Mouse (Mus musculus) midbrain, embryonic 14.5 days (tissue): ENCODE results near the gene Tlx3. TPM values are rescaled to one million over a fixed set of nuclear protein-coding genes. Genes with fewer than 3 reads are reported as not detected.

ENCODE experiments used
- ATAC-seq: fragments of 200-750 bp; cut with Nextera tagmentation; 2 replicates; pipeline ENCODE4 v1.8.0; 2017; ENCODE audit warnings: moderate number of reproducible peaks, moderate library complexity; ENCODE audit not compliant: low FRiP score, low TSS enrichment
- DNase-seq: peaks from one replicate; pipeline ENCODE4 v3.0.0-alpha.2; 2015
- H3K27ac ChIP-seq: fragments of 300-500 bp; sonication (generic); replicated peaks from 2 replicates; pipeline ENCODE4 v1.5.1; 2014; ENCODE audit warnings: mild to moderate bottlenecking, low read depth, low read length, moderate library complexity
- H3K27me3 ChIP-seq: fragments of 300-500 bp; sonication (generic); 2 replicates; pipeline ENCODE4 v1.6.1; 2014; ENCODE audit warnings: low read length, control low read depth, mixed read lengths; ENCODE audit not compliant: control insufficient read depth, insufficient read depth
- H3K36me3 ChIP-seq: fragments of 300-500 bp; sonication (generic); 2 replicates; pipeline ENCODE4 v1.6.1; 2014; ENCODE audit warnings: low read length, control low read depth; ENCODE audit not compliant: control insufficient read depth, insufficient read depth
- H3K4me1 ChIP-seq: fragments of 300-500 bp; sonication (generic); 2 replicates; pipeline ENCODE4 v1.6.1; 2014; ENCODE audit warnings: mild to moderate bottlenecking, antibody characterized with exemption, low read length, control low read depth; ENCODE audit not compliant: control insufficient read depth, insufficient read depth
- H3K4me2 ChIP-seq: fragments of 300-500 bp; sonication (generic); 2 replicates; pipeline ENCODE4 v1.6.1; 2014; ENCODE audit warnings: mild to moderate bottlenecking, low read length, moderate library complexity
- H3K4me3 ChIP-seq: fragments of 300-500 bp; sonication (generic); replicated peaks from 2 replicates; pipeline ENCODE4 v1.5.1; 2014; ENCODE audit warnings: low read depth, low read length
- H3K9ac ChIP-seq: fragments of 300-500 bp; sonication (generic); replicated peaks from 2 replicates; pipeline ENCODE4 v1.6.1; 2014; ENCODE audit warnings: mild to moderate bottlenecking, low read length, moderate library complexity
- H3K9me3 ChIP-seq: fragments of 300-500 bp; sonication (generic); 2 replicates; pipeline ENCODE4 v1.6.1; 2016; ENCODE audit warnings: low read length, control low read depth, mixed read lengths; ENCODE audit not compliant: control insufficient read depth
- WGBS: fragments of 180-500 bp; shearing (Covaris S2); extraction: QIAGEN DNeasy Blood & Tissue Kit; methylation state at CpG from one replicate; pipeline ENCODE4 v1.1.7; 2014; 5-methylcytosine and 5-hydroxymethylcytosine counted together
- polyA plus RNA-seq: library from polyadenylated mRNA; unstranded; fragments of >200 nt; fragmentation: Nextera tagmentation; extraction: Ambion mirVana; gene quantifications from 2 replicates; pipeline ENCODE4 v1.2.1, GENCODE M21; 2014

Gene Tlx3
- polyA plus RNA-seq, 1 experiment from 2014 or later: 3.3 TPM

DNA sequence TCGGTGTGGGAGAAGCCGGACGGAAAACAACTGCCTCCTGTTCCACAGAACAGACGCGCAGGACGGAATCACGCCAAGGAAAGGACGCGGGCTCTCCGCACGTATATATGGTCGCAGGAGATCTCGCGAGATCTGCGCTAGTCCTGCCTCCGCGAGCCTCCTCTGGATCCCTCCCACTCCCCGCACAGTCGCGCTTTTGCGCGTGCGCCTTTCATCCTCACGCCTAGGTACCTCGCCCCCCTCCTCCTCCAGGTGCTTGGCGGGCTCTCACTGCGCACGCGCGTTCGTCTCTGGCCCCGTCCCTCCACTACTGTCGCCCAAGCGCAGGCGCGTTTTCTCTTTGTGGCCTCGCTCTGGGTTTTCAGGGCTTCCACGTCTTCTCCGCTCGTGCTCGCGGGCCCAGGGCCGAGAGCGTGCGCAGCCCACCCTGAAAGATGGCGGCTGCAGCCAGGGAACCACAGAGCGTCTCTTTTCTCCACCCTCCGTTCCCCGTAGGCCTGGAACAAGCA, 40.3 kb downstream of the Tlx3 start, which contains the start of gene Npm1:
Gene Npm1 (minus strand): TSS at position 209 of the 509 bp plus-strand sequence.
- no peaks in the 10 kb centered on the region for H3K9me3 ChIP-seq
- no peaks in the 10 kb centered on the region for H3K27me3 ChIP-seq
- H3K4me3 ChIP-seq: peak within 1 kb of the TSS; percentile 93
- peak within 1 kb of the TSS; percentile 98 for H3K27ac ChIP-seq
- peaks cover 30% of the 10 kb centered on the region for H3K36me3 ChIP-seq
- peak; percentile 100 for DNase-seq
- H3K9ac ChIP-seq: peak within 1 kb of the TSS; percentile 87
- peaks cover 12% of the 10 kb centered on the region for H3K4me1 ChIP-seq
- peak within 1 kb of the TSS; percentile 73 for H3K4me2 ChIP-seq
- peak; percentile 97 for ATAC-seq
- WGBS: 3% methylated on average over 49 of the region's 49 CpGs

DNA sequence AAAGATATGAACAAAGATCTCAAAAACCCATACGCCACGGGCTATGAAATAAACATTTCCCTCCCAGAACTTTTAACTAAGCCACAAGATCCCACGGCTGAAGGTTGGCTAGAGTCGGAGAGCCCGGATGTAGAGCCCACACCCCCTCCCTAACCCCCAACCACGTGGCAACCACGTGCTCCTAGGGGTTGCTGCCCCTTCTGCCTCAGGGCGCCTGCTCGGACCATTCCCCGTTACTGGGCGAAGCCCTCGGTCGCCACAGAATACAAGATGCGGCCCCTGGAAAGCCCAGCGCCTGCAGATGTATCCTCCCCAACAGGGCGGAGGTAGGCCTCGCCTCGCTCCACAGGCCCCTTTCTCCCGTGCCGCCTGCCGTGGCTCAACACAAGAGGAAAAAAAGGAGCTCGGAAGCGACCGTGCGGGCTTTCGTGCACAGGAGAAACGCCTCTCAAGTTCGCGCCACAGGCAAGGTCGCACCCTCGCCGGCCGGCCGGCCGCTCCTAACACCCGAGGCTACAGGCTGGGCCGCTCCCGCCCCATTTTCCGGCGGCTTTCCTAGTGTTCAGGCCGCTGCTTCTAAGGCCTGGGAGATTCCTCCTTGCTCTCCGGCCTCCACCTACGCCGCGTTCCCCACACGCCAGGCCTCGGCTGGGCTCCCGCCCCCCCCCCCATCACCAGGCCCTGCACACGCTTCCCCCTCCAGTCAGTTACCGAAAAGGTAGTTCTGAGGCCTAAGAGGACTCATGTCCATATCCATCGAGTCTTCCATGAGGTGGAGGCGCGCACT, 41.0 kb downstream of the Tlx3 start:
- Histone ChIP-seq H3K27me3 (no peaks in the 10 kb centered on the region), H3K36me3 (peaks cover 37% of the 10 kb centered on the region), H3K9ac (peak overlapping the region; percentile 87), H3K4me2 (peak overlapping the region; percentile 73), H3K27ac (peak overlapping the region; percentile 98), H3K4me3 (peak overlapping the region; percentile 93), H3K4me1 (peaks cover 12% of the 10 kb centered on the region), H3K9me3 (no peaks in the 10 kb centered on the region)
- peak; percentile 86 for DNase-seq
- 3% methylated on average over 51 of the region's 53 CpGs for WGBS
- peak; percentile 68 for ATAC-seq

DNA sequence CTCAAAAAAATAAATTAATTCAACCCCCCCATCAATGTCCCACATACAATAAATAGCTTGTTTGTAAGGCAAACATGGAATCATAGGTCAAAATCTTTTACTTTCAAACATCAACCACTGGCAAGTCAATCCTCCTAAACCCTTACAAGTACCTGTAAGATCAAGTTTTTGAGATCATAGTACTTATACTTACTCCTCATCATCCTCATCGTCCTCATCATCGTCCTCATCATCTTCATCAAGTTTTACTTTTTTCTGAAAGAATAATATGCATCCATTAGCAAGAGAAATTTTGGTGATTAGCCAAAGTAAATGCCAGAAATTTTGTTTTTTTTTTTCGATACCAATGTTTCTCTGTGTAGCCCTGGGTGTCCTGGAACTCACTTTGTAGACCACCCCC, 43.6 kb downstream of the Tlx3 start:
- 91% methylated on average over 3 of the region's 3 CpGs for WGBS
- Histone ChIP-seq H3K36me3 (peaks cover 57% of the 10 kb centered on the region), H3K9ac (no peak overlapping the region), H3K27ac (no peak overlapping the region), H3K4me3 (no peak overlapping the region), H3K27me3 (no peaks in the 10 kb centered on the region), H3K4me2 (no peak overlapping the region), H3K4me1 (peaks cover 12% of the 10 kb centered on the region), H3K9me3 (no peaks in the 10 kb centered on the region)
- no peak for DNase-seq
- ATAC-seq: no peak

DNA sequence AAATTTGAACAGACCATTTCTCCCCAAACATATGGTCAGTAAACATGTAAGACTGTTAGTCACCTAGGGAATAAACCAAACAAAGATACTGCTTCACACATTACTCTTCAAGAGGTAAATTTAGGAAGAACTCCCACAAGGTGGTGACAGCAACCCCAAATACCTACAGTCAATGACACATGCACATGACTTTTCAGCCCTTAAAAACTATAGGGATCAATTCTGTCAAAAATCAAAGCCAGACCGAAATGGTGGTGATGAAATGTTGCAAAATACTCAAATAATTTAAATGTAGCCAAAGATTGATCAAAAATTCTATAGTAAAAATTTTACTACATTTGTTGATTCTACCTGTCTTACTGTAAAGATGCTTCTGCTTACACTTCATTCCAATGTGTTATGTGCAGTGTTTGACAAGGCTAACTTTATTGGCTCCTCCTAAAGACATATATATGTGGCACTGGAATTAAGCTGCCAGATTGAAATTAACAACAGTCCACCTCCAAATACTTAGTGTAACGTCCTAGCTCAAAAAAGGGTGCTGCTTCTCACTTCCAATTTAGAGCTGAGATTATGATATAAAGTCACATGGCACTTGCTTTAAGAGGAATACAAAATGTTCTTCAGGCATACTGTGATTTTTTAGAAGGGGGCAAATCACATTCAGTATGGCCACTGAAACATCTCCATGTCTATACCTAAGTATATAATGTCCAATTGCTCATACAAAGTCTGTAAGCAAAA, 45.8 kb downstream of the Tlx3 start:
- Histone ChIP-seq H3K9me3 (no peaks in the 10 kb centered on the region), H3K9ac (no peak overlapping the region), H3K36me3 (peaks cover 77% of the 10 kb centered on the region), H3K4me1 (peaks cover 12% of the 10 kb centered on the region), H3K4me3 (no peak overlapping the region), H3K4me2 (no peak overlapping the region), H3K27me3 (no peaks in the 10 kb centered on the region), H3K27ac (no peak overlapping the region)
- DNase-seq (no peak), ATAC-seq (no peak)
- 84% methylated on average over 2 of the region's 2 CpGs for WGBS

DNA sequence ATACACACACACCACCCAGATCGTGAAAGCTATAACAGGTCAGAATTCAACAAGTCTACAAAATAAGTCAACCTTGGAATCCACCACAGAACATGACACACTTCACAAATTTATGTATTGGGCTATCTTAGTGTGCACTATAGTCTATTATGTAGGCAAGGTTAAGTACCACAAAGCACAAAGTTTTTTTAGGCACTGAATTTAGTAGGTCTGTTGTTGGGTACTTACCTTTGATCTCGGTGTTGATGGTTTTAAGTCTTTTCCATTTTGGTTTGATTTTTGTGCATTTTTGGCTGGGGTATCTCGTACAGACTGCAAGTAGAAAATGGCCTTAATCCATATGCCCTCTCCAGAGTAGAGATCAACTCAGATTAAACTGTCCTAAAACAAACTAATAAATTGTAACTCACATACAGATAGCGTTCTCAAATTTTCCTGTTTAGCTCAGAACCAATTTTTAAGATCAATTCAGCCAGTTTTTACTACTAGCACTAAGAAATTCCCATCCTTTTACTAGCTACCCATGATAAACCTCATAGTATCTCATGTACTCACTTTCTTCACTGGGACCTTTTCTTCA, 46.9 kb downstream of the Tlx3 start:
- Histone ChIP-seq H3K36me3 (peaks cover 87% of the 10 kb centered on the region), H3K9me3 (no peaks in the 10 kb centered on the region), H3K9ac (no peak overlapping the region), H3K27me3 (no peaks in the 10 kb centered on the region), H3K4me3 (no peak overlapping the region), H3K27ac (no peak overlapping the region), H3K4me2 (no peak overlapping the region), H3K4me1 (peaks cover 9% of the 10 kb centered on the region)
- DNase-seq (no peak), ATAC-seq (no peak)
- WGBS: 85% methylated on average over 4 of the region's 4 CpGs

DNA sequence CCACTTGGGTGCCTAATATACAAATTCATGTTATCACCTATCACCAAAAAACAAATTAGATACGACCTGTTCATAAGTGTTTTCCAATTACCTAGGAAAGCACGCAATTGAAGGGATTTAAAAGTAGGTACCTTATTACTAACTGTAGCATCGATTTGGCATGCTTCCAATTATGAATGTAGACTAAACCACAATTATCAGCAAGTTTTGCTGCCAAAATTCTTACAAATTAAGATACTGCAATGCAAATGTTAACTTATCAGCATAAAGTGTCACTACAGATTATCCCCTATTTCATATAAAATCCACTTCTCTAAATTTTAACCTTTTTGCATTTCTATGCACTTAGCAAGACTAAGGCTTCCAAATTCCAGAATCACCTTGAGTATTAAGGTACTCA, 48.9 kb downstream of the Tlx3 start:
- Histone ChIP-seq H3K4me3 (no peak overlapping the region), H3K27ac (no peak overlapping the region), H3K9ac (no peak overlapping the region), H3K4me2 (no peak overlapping the region), H3K4me1 (no peaks in the 10 kb centered on the region), H3K27me3 (no peaks in the 10 kb centered on the region), H3K9me3 (no peaks in the 10 kb centered on the region), H3K36me3 (peaks cover 84% of the 10 kb centered on the region)
- 91% methylated on average over 3 of the region's 3 CpGs for WGBS
- no peak for ATAC-seq
- no peak for DNase-seq

DNA sequence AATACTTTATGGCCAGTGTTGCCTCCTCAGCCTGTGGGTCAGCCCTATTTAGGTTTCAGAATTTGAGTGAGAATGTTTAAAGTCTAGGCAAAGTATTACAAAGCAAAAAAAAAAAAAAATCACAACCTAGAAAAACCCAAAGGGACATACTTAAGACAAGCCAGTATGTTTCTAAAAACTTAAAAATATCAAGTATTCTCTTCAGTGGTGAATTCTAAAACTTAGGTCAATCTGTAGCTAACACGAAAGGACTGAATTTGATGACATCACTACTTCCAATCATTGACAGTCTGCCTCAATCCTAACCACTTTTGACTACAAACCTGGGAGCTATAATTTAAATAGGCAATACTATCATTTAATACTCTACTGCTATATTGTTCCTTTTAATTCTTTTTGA, 50.4 kb downstream of the Tlx3 start:
- Histone ChIP-seq H3K36me3 (peaks cover 73% of the 10 kb centered on the region), H3K4me3 (no peak overlapping the region), H3K4me1 (0 out of 2 replicates have a peak, but pooled peaks cover 3% of the 10 kb centered on the region), H3K27me3 (no peaks in the 10 kb centered on the region), H3K9ac (no peak overlapping the region), H3K4me2 (no peak overlapping the region), H3K27ac (no peak overlapping the region), H3K9me3 (no peaks in the 10 kb centered on the region)
- 98% methylated on average over 1 of the region's 1 CpGs for WGBS
- no peak for ATAC-seq
- no peak for DNase-seq

DNA sequence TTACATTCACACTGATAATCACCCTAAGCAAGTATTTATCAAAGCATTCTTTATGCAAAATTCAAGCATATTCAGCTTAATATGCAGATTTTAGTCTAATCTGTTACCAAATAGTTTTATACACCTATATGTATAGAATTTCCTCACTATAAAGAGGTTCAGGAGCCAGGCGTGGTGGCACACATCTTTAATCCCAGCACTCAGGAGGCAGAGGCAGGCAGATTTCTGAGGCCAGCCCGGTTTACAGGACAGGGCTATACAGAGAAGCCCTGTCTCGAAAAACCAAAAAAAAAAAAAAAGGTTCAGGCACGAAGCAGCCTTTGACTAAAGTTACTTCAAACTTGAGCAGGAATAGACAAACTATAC, 51.6 kb downstream of the Tlx3 start:
- H3K4me2 ChIP-seq: no peak overlapping the region
- no peaks in the 10 kb centered on the region for H3K9me3 ChIP-seq
- peaks cover 9% of the 10 kb centered on the region; the same call in 1 of the 2 replicates for H3K4me1 ChIP-seq
- H3K9ac ChIP-seq: no peak overlapping the region
- no peak overlapping the region for H3K27ac ChIP-seq
- DNase-seq (no peak), ATAC-seq (no peak)
- 85% methylated on average over 4 of the region's 4 CpGs for WGBS
- peaks cover 64% of the 10 kb centered on the region for H3K36me3 ChIP-seq
- H3K27me3 ChIP-seq: no peaks in the 10 kb centered on the region
- no peak overlapping the region for H3K4me3 ChIP-seq
